Mouse (Mus musculus) thymus, adult 2 months (tissue): ENCODE data around the gene Dop1b.

ENCODE experiments used
- CTCF ChIP-seq: fragments of 200-500 bp; IDR thresholded peaks from 2 replicates; pipeline ENCODE4 v1.5.1; 2012; ENCODE audit warnings: mild to moderate bottlenecking, control low read depth, low read length, moderate library complexity, borderline replicate concordance; ENCODE audit not compliant: control insufficient read depth, poor library complexity, insufficient read depth; ENCODE audit errors: extremely low read depth
- POLR2A ChIP-seq: fragments of 200-500 bp; IDR thresholded peaks from 2 replicates; pipeline ENCODE4 v1.6.1; 2012; ENCODE audit warnings: mild to moderate bottlenecking, low read length, control low read depth, moderate library complexity; ENCODE audit not compliant: control insufficient read depth, poor library complexity, insufficient read depth; ENCODE audit errors: extremely low read depth

DNA sequence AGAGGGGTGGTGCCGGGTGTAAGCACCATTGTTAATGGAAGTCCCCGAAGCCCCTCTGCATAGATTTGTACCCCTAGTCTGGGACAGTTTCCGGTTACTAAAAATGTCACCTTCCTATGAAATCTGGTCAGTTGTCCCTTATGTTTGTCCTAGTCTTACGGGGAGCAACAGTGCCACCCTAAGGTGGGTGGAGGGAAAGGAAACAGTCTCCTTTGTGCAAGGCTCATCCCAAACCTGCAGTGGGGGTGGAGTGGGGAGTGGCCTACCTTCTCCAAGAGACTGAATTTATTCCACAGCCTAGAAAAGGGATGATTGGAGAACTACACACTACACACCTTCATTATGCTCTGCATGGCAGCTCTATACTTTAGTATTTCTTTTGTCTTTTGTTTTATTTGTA lies 55.3 kb downstream of the Dop1b start:
- TF ChIP-seq CTCF (no peak), POLR2A (no peak)
